Comparison of ENCODE assay signal across 11 mouse cellular contexts in genomic region chr6:54158317-54158716, GRCm38 (mm10).
A peak's percentile ranks its signal among the peaks of the same experiment; 100 is the strongest.
DNase-seq lines count a peak whose midpoint lies in the region; TF ChIP-seq lines count a peak whose summit lies in the region.
"Had no signal": no experiment of that assay in that cellular context is flagged by ENCODE, and none has a peak within 500 bp of the region (broad histone marks: within the 10 kb centered on the region; RNA-seq: fewer than 3 reads in every experiment).

No protein-coding gene starts in this region.

- 0% methylated on average over 3 of the region's 3 CpGs for WGBS in thymus, adult 2 months

- H3K27ac ChIP-seq in thymus, adult 2 months (ENCODE audit: control insufficient read depth, insufficient read depth, low read length), result no peak overlapping the region
- H3K27ac ChIP-seq: embryonic facial prominence, embryonic 12.5 days had no signal

- no peaks in the 10 kb centered on the region for H3K36me3 ChIP-seq in thymus, adult 2 months (ENCODE audit: control insufficient read depth, insufficient read depth, low read length)
- H3K36me3 ChIP-seq: embryonic facial prominence, embryonic 12.5 days had no signal

- H3K4me3 ChIP-seq in thymus, adult 2 months (ENCODE audit: control insufficient read depth, insufficient read depth, low read length), result no peak overlapping the region
- H3K4me3 ChIP-seq: embryonic facial prominence, embryonic 12.5 days had no signal

- no peak for TF ChIP-seq POLR2A in thymus, adult 2 months (IDR thresholded peaks at IDR 0.05; ENCODE audit: control insufficient read depth, extremely low read depth, insufficient read depth, low read length, poor library complexity)

- H3K27me3 ChIP-seq in thymus, adult 2 months (ENCODE audit: control insufficient read depth, insufficient read depth, low read length), result no peaks in the 10 kb centered on the region
- H3K27me3 ChIP-seq: embryonic facial prominence, embryonic 12.5 days had no signal

- TF ChIP-seq CTCF in thymus, adult 2 months (IDR thresholded peaks at IDR 0.05; ENCODE audit: borderline replicate concordance, control insufficient read depth, extremely low read depth, insufficient read depth, low read length, poor library complexity), result no peak

- peaks cover 17% of the 10 kb centered on the region for H3K4me1 ChIP-seq in thymus, adult 2 months (replicated peaks; ENCODE audit: control insufficient read depth, insufficient read depth, low read length)
- H3K4me1 ChIP-seq: embryonic facial prominence, embryonic 12.5 days had no signal

- peak; percentile 89 for DNase-seq in heart, adult 11 months
- DNase-seq in heart, adult 9 months (ENCODE audit: low spot score in 2 of 2), result no peak
- DNase-seq in thymus, postnatal 25 days, result peak; percentile 13
- no peak for DNase-seq in thymus, adult 2 months
- DNase-seq in kidney, postnatal 4 days, result peak; percentile 44 to 57
- no peak for DNase-seq in Muller cell, postnatal 12 days (ENCODE audit: inconsistent ontology term)
- DNase-seq in ovary, adult 18-20 months (ENCODE audit: low spot score), result no peak
- DNase-seq in neural tube, embryonic 10.5 days (ENCODE audit: extremely low spot score, low spot score), result no peak
- DNase-seq: midbrain, embryonic 14.5 days; right cerebral cortex, postnatal 14 days had no signal

Comparison
In these comparisons a context has a peak if more than half of its experiments do, and no peak if none do; other contexts are left out.
1. DNase-seq: peak in heart, adult 11 months (single experiment), thymus, postnatal 25 days (single experiment) and kidney, postnatal 4 days (2 of 2); none in heart, adult 9 months (0 of 2), thymus, adult 2 months (single experiment), Muller cell, postnatal 12 days (single experiment), ovary, adult 18-20 months (single experiment) and neural tube, embryonic 10.5 days (single experiment).